Comparison of ENCODE assay signal across 9 mouse cellular contexts in the genomic region with DNA sequence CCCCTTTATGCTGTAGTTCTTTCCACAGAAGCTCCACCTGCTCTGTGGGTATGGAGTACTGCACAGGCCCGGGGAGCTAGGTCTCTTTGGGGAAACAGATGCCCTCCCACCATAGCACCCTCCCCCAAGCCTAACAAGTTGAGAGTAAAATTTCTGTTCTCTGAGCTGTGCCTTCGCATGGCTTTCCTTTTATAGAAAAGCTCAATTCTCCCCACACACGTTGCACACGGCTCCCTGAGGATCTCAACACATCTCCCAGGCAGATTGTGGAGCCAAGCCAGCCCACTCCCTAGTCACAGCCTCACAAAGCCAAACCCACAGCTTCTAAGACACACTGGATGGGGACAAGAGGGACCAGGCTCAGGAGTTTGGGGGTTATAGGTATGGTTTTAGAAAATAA. TPM values are rescaled to one million over a fixed set of nuclear protein-coding genes. Genes with fewer than 3 reads are reported as not detected.
DNase-seq lines count a peak whose midpoint lies in the region; ATAC-seq lines count a peak whose summit lies in the region.
"Had no signal": no experiment of that assay in that cellular context is flagged by ENCODE, and none has a peak within 500 bp of the region (broad histone marks: within the 10 kb centered on the region; RNA-seq: fewer than 3 reads in every experiment).

No protein-coding gene starts in this region.

- peaks cover 42% of the 10 kb centered on the region for H3K4me1 ChIP-seq in heart, embryonic 15.5 days (replicated peaks)

- ATAC-seq in heart, embryonic 15.5 days (replicated peaks; ENCODE audit: insufficient number of reproducible peaks, insufficient read depth, low FRiP score, low read depth) = no peak

- H3K9me3 ChIP-seq in heart, embryonic 15.5 days (replicated peaks) = no peaks in the 10 kb centered on the region

- 0 out of 2 replicates have a peak overlapping the region, but pooled peaks have one; percentile 2 for H3K27ac ChIP-seq in heart, embryonic 15.5 days

- no peak for DNase-seq in heart, postnatal 25 days (ENCODE audit: low spot score)
- DNase-seq in frontal cortex, postnatal 36 days (ENCODE audit: low spot score in 2 of 2) = peak; percentile 85 to 91
- DNase-seq in left cerebral cortex, postnatal 36 days (ENCODE audit: low spot score in 2 of 2) = peak; percentile 87 to 89
- peak; percentile 82 for DNase-seq in right cerebral cortex, postnatal 4 days
- DNase-seq in kidney, postnatal 36 days = no peak
- no peak for DNase-seq in cerebellum, postnatal 14 days
- DNase-seq in spleen, postnatal 36 days (ENCODE audit: low spot score in 2 of 2) = no peak
- DNase-seq: kidney, adult 11 months had no signal

- H3K9ac ChIP-seq in heart, embryonic 15.5 days = no peak overlapping the region

- intact Hi-C loops in heart, postnatal 25 days (cut with DNase I) = loop anchor here (5.0 to 10.0 kb wide), 2 partner anchors 65 to 418 kb away; no protein-coding TSS in a partner anchor
- intact Hi-C loops in left cerebral cortex, postnatal 36 days (cut with DNase I) = no loop called here

- no peak overlapping the region for H3K4me3 ChIP-seq in heart, embryonic 15.5 days

- no peak overlapping the region for H3K4me2 ChIP-seq in heart, embryonic 15.5 days

- no peaks in the 10 kb centered on the region for H3K27me3 ChIP-seq in heart, embryonic 15.5 days

- WGBS in heart, embryonic 15.5 days = 39% methylated on average over 4 of the region's 4 CpGs

- peaks cover 42% of the 10 kb centered on the region for H3K36me3 ChIP-seq in heart, embryonic 15.5 days

RNA-seq across cellular contexts. Expression of gene Ctxn1, which starts 2.2 kb away (rescaled TPM):
- 27.8 and 37.3 TPM in 2 replicates for polyA plus RNA-seq in heart, embryonic 15.5 days (2015; fragmentation: Nextera tagmentation; extraction: Ambion mirVana)
- 1 to 10 TPM in 1 of 2 experiments, under 1 TPM in 1; 0.75 to 1.1 TPM for total RNA-seq in heart, postnatal 25 days (2021)
- 100 to 1,000 TPM; 599 to 686 TPM for total RNA-seq in left cerebral cortex, postnatal 36 days (2021)

RNA-seq across cellular contexts. Expression of gene Snapc2, which starts 4.0 kb away (rescaled TPM):
- polyA plus RNA-seq in heart, embryonic 15.5 days (2015; fragmentation: Nextera tagmentation; extraction: Ambion mirVana) = 37.7 and 47.0 TPM in 2 replicates
- total RNA-seq in heart, postnatal 25 days (2021) = 10 to 100 TPM; 14.4 to 15.0 TPM
- total RNA-seq in left cerebral cortex, postnatal 36 days (2021) = 10 to 100 TPM; 28.5 to 36.5 TPM

RNA-seq across cellular contexts. Expression of gene Tgfbr3l, which starts 8.9 kb away (rescaled TPM):
- 3.0 and 3.3 TPM in 2 replicates for polyA plus RNA-seq in heart, embryonic 15.5 days (2015; fragmentation: Nextera tagmentation; extraction: Ambion mirVana)
- 1 to 10 TPM; 2.4 to 2.5 TPM for total RNA-seq in heart, postnatal 25 days (2021)
- 10 to 100 TPM in 1 of 2 experiments, 1 to 10 TPM in 1; 6.4 to 14.1 TPM for total RNA-seq in left cerebral cortex, postnatal 36 days (2021)

RNA-seq across cellular contexts. Expression of gene Gm49320, which starts 18.2 kb away (rescaled TPM):
- polyA plus RNA-seq in heart, embryonic 15.5 days (2015; fragmentation: Nextera tagmentation; extraction: Ambion mirVana) = 0.34 and 0.79 TPM in 2 replicates
- total RNA-seq in heart, postnatal 25 days (2021) = not detected
- 1 to 10 TPM in 1 of 2 experiments, not detected in 1; 1.4 TPM for total RNA-seq in left cerebral cortex, postnatal 36 days (2021)

RNA-seq across cellular contexts. Expression of gene Map2k7, which starts 18.4 kb away (rescaled TPM):
- polyA plus RNA-seq in heart, embryonic 15.5 days (2015; fragmentation: Nextera tagmentation; extraction: Ambion mirVana) = 21.0 and 24.6 TPM in 2 replicates
- total RNA-seq in heart, postnatal 25 days (2021) = 10 to 100 TPM; 68.9 to 69.9 TPM
- total RNA-seq in left cerebral cortex, postnatal 36 days (2021) = 10 to 100 TPM; 96.5 to 97.2 TPM

Comparison
In these comparisons a context has a peak if more than half of its experiments do, and no peak if none do; other contexts are left out.
1. DNase-seq: peak in frontal cortex, postnatal 36 days (2 of 2), left cerebral cortex, postnatal 36 days (2 of 2) and right cerebral cortex, postnatal 4 days (single experiment); none in heart, postnatal 25 days (single experiment), kidney, postnatal 36 days (0 of 2), cerebellum, postnatal 14 days (0 of 2) and spleen, postnatal 36 days (0 of 2).
2. RNA of gene Ctxn1, which starts 2.2 kb away (total RNA-seq): 599 to 686 TPM in left cerebral cortex, postnatal 36 days; 0.75 to 1.1 TPM in heart, postnatal 25 days; every median in the first group is over 100 times any median in the second.